Mouse (Mus musculus) cerebellum, postnatal 36 days (tissue): ENCODE measurements around the gene Tbrg1.

ENCODE experiments used
- DNase-seq, 2 experiments: peaks; one replicate each; pipeline ENCODE4 v3.0.0; 2021 to 2022; ENCODE audit warnings: mixed read lengths in 2 of 2

The Tbrg1 gene

GRCm38 (mm10) chr9:37656931-37657481 lies at the start of gene Tbrg1:
Tbrg1 (minus strand) TSS chr9:37657312.
- peak; percentile 71 to 76 for DNase-seq

- DNase-seq = no peak
Measured at GRCm38 (mm10) chr9:37689970-37690686, 33.0 kb upstream of the Tbrg1 start.

GRCm38 (mm10) chr9:37687941-37688303 lies 30.8 kb upstream of the Tbrg1 start:
- DNase-seq = no peak

- no peak for DNase-seq
Measured at GRCm38 (mm10) chr9:37687288-37687940, 30.3 kb upstream of the Tbrg1 start.

- no peak for DNase-seq
Measured at GRCm38 (mm10) chr9:37681123-37681522, 24.0 kb upstream of the Tbrg1 start.

GRCm38 (mm10) chr9:37675287-37675686 lies 18.2 kb upstream of the Tbrg1 start:
- no peak for DNase-seq

GRCm38 (mm10) chr9:37670261-37670660 lies 13.1 kb upstream of the Tbrg1 start:
- DNase-seq = no peak

GRCm38 (mm10) chr9:37669678-37670077 lies 12.6 kb upstream of the Tbrg1 start:
- DNase-seq = no peak

- no peak for DNase-seq
Measured at GRCm38 (mm10) chr9:37669115-37669514, 12.0 kb upstream of the Tbrg1 start, which contains the start of gene Panx3. Panx3 (minus strand) TSS chr9:37669235.

GRCm38 (mm10) chr9:37666045-37666444 lies 8.9 kb upstream of the Tbrg1 start:
- DNase-seq = no peak

- DNase-seq = no peak
Measured at GRCm38 (mm10) chr9:37664604-37665003, 7.5 kb upstream of the Tbrg1 start.

- no peak for DNase-seq
Measured at GRCm38 (mm10) chr9:37663210-37663609, 6.1 kb upstream of the Tbrg1 start.

- DNase-seq = no peak
Measured at GRCm38 (mm10) chr9:37659413-37659812, 2.3 kb upstream of the Tbrg1 start.

GRCm38 (mm10) chr9:37656439-37656881 lies 652 bp downstream of the Tbrg1 start:
- no peak for DNase-seq

GRCm38 (mm10) chr9:37655961-37656360 lies 1.2 kb downstream of the Tbrg1 start:
- no peak for DNase-seq

GRCm38 (mm10) chr9:37653836-37654235 lies 3.3 kb downstream of the Tbrg1 start:
- DNase-seq = no peak

GRCm38 (mm10) chr9:37650639-37651038 lies 6.5 kb downstream of the Tbrg1 start:
- DNase-seq = no peak

GRCm38 (mm10) chr9:37646246-37646645 lies 10.9 kb downstream of the Tbrg1 start:
- DNase-seq = no peak

GRCm38 (mm10) chr9:37638721-37639120 lies 18.4 kb downstream of the Tbrg1 start:
- no peak for DNase-seq

- no peak for DNase-seq
Measured at GRCm38 (mm10) chr9:37636800-37637542, 20.1 kb downstream of the Tbrg1 start.

- peak; percentile 71 for DNase-seq
Measured at GRCm38 (mm10) chr9:37636335-37636734, 20.8 kb downstream of the Tbrg1 start.

GRCm38 (mm10) chr9:37634269-37634668 lies 22.8 kb downstream of the Tbrg1 start:
- no peak for DNase-seq

GRCm38 (mm10) chr9:37632305-37632704 lies 24.8 kb downstream of the Tbrg1 start:
- DNase-seq = no peak
